Mouse (Mus musculus): ENCODE measurements around the gene Hoxa9. TPM values are rescaled to one million over a fixed set of nuclear protein-coding genes. Genes with fewer than 3 reads are reported as not detected.
A peak's percentile ranks its signal among the peaks of the same experiment; 100 is the strongest.

Hoxa9 gene
- polyA plus RNA-seq, 1 experiment, result 17.7 TPM

DNA sequence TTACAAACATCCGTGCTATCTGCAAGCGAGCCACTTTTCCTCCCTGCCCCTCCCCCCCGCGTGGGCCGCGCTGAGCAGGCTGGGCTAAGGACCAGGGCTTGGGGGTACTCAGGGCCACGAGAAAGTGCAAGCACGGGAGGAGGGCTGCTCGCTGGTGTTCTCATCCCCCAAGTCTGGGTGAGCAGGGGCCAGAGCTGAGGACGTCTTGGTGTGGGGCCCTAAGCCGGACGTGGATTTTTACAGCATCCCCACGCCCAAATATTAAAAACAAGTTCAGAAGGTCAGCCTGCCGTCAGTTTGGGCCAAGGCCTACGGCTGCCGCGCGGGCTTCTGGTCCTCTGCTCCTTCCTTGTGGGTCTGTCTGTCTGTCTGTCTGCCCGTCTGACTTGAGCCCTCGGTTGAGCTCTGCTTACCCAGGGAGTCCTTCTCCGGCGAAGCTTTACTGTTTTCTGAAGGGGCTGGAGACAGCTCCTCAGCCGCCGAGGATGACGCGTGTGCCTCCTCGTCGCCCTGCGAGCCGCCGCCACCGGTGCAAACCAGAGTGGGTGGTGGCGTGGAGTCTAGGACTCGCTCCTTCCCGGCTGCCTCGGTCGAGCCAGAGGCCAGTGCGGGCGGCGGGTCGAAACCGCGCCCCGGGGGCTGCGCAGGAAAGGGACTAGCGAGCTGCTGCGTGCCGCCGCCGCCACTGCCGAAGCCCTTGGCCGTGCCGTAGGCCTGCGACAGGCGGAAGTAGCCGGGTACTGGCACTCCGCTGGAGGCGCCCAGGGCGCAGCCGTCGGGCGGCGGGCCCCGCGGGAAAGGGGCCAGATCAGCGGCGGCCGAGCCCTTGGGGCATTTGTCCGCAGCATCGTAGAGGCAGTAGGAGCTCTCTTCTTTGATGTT, 2.9 kb upstream of the Hoxa9 start:
- Histone ChIP-seq H3K4me3 (peak overlapping the region; percentile 89), H3K36me3 (ENCODE audit: control insufficient read depth, insufficient read depth) (no peaks in the 10 kb centered on the region), H3K4me2 (ENCODE audit: low read depth) (peak overlapping the region; percentile 99), H3K79me2 (ENCODE audit: control insufficient read depth, insufficient read depth) (peaks cover 90% of the 10 kb centered on the region), H3K27me3 (ENCODE audit: control insufficient read depth, insufficient read depth, insufficient read length) (no peaks in the 10 kb centered on the region), H3ac (ENCODE audit: control insufficient read depth, insufficient read length) (peak overlapping the region; percentile 73)
- TF ChIP-seq POLR2A (IDR thresholded peaks at IDR 0.05; ENCODE audit: insufficient read length, low read depth) (peak; percentile 45), MAX (IDR thresholded peaks at IDR 0.05; ENCODE audit: low read depth) (no peak), POLR2AphosphoS2 (IDR thresholded peaks at IDR 0.05; ENCODE audit: insufficient read length, low read depth) (peak; percentile 57), MYOD1 (IDR thresholded peaks at IDR 0.05; ENCODE audit: control insufficient read depth in 1 of 3, insufficient read length in 2 of 3, low read depth in 2 of 3) (peak in 1 of 3 experiments; percentile 18)

DNA sequence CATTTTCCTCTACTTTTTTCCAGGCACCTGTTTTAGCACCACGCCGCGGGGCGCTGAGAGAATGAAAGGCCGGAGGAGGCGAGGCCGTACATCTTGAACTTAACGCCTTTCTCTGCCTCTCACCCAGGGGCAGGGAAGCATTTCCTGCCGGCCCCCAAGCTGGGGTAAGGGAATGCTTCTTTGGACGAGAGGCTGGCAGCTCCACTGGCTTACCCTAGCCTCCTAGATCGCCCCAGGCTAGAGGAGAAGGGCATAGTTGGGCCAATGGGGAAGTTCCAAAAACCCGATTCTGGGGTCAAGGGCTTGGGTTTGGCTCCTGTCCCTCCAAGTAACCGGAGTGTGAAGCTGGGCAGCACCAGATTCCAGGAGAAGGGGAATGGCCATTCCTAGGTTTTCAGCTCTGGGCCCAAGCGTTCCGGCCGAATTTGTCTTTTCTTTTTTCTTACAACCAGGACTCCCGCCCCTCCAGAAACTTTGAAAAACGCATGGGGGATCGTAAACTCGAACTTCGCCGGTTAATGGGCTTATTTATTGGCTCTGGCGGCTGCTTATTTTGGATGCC, 2.2 kb upstream of the Hoxa9 start:
- H3K27me3 ChIP-seq (ENCODE audit: control insufficient read depth, insufficient read depth, insufficient read length), result no peaks in the 10 kb centered on the region
- H3K36me3 ChIP-seq (ENCODE audit: control insufficient read depth, insufficient read depth), result no peaks in the 10 kb centered on the region
- peaks cover 89% of the 10 kb centered on the region for H3K79me2 ChIP-seq (ENCODE audit: control insufficient read depth, insufficient read depth)
- peak overlapping the region; percentile 99 for H3K4me2 ChIP-seq (ENCODE audit: low read depth)
- peak overlapping the region; percentile 73 for H3ac ChIP-seq (ENCODE audit: control insufficient read depth, insufficient read length)
- peak overlapping the region; percentile 89 for H3K4me3 ChIP-seq
- TF ChIP-seq USF1 (IDR thresholded peaks at IDR 0.05; ENCODE audit: low read depth), result no peak
- TF ChIP-seq E2F4 (IDR thresholded peaks at IDR 0.05; ENCODE audit: insufficient read depth), result no peak
- TF ChIP-seq MYOD1 (IDR thresholded peaks at IDR 0.05; ENCODE audit: control insufficient read depth in 1 of 3, insufficient read length in 2 of 3, low read depth in 2 of 3), result no peak
- no peak for TF ChIP-seq POLR2AphosphoS2 (IDR thresholded peaks at IDR 0.05; ENCODE audit: insufficient read length, low read depth)
- TF ChIP-seq POLR2A (IDR thresholded peaks at IDR 0.05; ENCODE audit: insufficient read length, low read depth), result no peak
- TF ChIP-seq MAX (IDR thresholded peaks at IDR 0.05; ENCODE audit: low read depth), result no peak
- TF ChIP-seq TCF3 (IDR thresholded peaks at IDR 0.05; ENCODE audit: insufficient read length, low read depth), result no peak
- TF ChIP-seq CEBPB (IDR thresholded peaks at IDR 0.05; ENCODE audit: insufficient read depth, poor library complexity, severe bottlenecking), result no peak
- no peak for TF ChIP-seq SRF (IDR thresholded peaks at IDR 0.05; ENCODE audit: control insufficient read depth, insufficient read length, low read depth)

DNA sequence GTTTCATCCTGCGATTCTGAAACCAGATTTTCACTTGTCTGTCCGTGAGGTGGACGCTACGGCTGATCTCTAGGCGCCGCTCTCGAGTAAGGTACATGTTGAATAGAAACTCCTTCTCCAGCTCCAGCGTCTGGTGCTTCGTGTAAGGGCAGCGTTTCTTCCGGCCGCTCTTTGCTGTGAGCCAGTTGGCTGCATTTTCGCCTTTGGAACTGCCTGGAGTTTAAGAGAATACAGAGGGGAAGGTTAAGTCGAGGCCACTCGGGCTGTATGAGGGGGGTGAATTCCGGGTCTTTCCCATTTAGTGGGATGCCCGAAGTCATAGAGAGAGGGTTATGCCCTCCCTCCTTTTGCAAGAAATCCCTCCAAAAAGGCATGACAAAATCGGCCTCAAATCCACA, 1.7 kb upstream of the Hoxa9 start:
- Histone ChIP-seq H3K4me2 (ENCODE audit: low read depth) (peak overlapping the region; percentile 99), H3K4me3 (peak overlapping the region; percentile 89), H3K79me2 (ENCODE audit: control insufficient read depth, insufficient read depth) (peaks cover 89% of the 10 kb centered on the region), H3K36me3 (ENCODE audit: control insufficient read depth, insufficient read depth) (no peaks in the 10 kb centered on the region), H3ac (ENCODE audit: control insufficient read depth, insufficient read length) (peak overlapping the region; percentile 73), H3K27me3 (ENCODE audit: control insufficient read depth, insufficient read depth, insufficient read length) (no peaks in the 10 kb centered on the region)
- TF ChIP-seq MYOD1 (IDR thresholded peaks at IDR 0.05; ENCODE audit: control insufficient read depth in 1 of 3, insufficient read length in 2 of 3, low read depth in 2 of 3), result no peak
- TF ChIP-seq USF1 (IDR thresholded peaks at IDR 0.05; ENCODE audit: low read depth), result no peak

DNA sequence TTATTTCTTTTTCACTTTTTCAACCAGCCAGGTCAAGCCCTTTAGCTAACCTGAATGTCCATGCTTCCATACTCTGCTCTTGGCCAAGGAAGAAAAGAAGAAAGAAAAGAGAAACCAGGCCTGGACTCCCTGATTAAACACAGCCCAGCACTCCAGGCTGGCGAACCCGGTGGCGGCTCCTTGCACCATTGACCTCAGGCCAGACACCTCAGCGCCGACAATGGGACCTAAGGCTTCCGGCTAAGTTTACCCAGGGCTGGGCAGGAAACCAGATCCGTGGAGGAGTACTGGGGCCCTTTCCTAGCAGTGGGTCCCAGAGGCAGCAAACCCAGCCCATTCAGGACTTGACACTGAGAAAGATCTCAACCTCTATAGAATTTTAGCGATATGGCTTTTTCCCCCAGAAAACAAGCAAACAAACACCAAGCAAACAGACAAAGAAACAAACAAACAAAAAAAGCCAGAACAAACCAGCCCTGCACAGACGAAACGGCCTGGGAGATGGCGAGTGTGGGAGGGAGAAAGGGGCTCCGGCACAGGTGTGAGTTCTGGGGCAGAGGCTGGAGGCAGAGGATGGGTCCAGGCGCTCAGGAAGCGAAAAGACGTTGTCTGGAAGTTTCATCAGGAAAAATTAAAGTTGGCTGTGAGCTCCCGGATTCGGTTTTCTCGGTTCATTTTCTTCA, 1.1 kb upstream of the Hoxa9 start:
- peaks cover 89% of the 10 kb centered on the region for H3K79me2 ChIP-seq (ENCODE audit: control insufficient read depth, insufficient read depth)
- H3K27me3 ChIP-seq (ENCODE audit: control insufficient read depth, insufficient read depth, insufficient read length), result no peaks in the 10 kb centered on the region
- peak overlapping the region; percentile 99 for H3K4me2 ChIP-seq (ENCODE audit: low read depth)
- peak overlapping the region; percentile 89 for H3K4me3 ChIP-seq
- TF ChIP-seq USF1 (IDR thresholded peaks at IDR 0.05; ENCODE audit: low read depth) (no peak), E2F4 (IDR thresholded peaks at IDR 0.05; ENCODE audit: insufficient read depth) (no peak), POLR2A (IDR thresholded peaks at IDR 0.05; ENCODE audit: insufficient read length, low read depth) (no peak), POLR2AphosphoS2 (IDR thresholded peaks at IDR 0.05; ENCODE audit: insufficient read length, low read depth) (no peak), TCF3 (IDR thresholded peaks at IDR 0.05; ENCODE audit: insufficient read length, low read depth) (no peak), MYOD1 (IDR thresholded peaks at IDR 0.05; ENCODE audit: control insufficient read depth in 1 of 3, insufficient read length in 2 of 3, low read depth in 2 of 3) (no peak), SRF (IDR thresholded peaks at IDR 0.05; ENCODE audit: control insufficient read depth, insufficient read length, low read depth) (no peak), MYOG (IDR thresholded peaks at IDR 0.05; ENCODE audit: control insufficient read depth in 1 of 3, insufficient read depth in 1 of 3, insufficient read length in 2 of 3, low read depth in 2 of 3) (no peak), REST (IDR thresholded peaks at IDR 0.05; ENCODE audit: insufficient read depth, insufficient read length) (no peak), CEBPB (IDR thresholded peaks at IDR 0.05; ENCODE audit: insufficient read depth, poor library complexity, severe bottlenecking) (no peak), MAX (IDR thresholded peaks at IDR 0.05; ENCODE audit: low read depth) (no peak)
- no peak overlapping the region for H3ac ChIP-seq (ENCODE audit: control insufficient read depth, insufficient read length)
- no peaks in the 10 kb centered on the region for H3K36me3 ChIP-seq (ENCODE audit: control insufficient read depth, insufficient read depth)
